Mouse (Mus musculus) heart, embryonic 11.5 days (tissue): ENCODE measurements around the gene Ubiad1. TPM values are rescaled to one million over a fixed set of nuclear protein-coding genes. Genes with fewer than 3 reads are reported as not detected.

Experiments
- ATAC-seq: fragments of 200-750 bp; cut with Nextera tagmentation; replicated peaks from 2 replicates; pipeline ENCODE4 v1.8.0; 2017; ENCODE audit warnings: moderate library complexity; ENCODE audit not compliant: insufficient number of reproducible peaks, low FRiP score, low TSS enrichment
- H3K27ac ChIP-seq: fragments of 300-500 bp; sonication (generic); 2 replicates; pipeline ENCODE4 v1.5.1; 2014; ENCODE audit warnings: mild to moderate bottlenecking, low read depth, low read length
- H3K27me3 ChIP-seq: fragments of 300-500 bp; sonication (generic); 2 replicates; pipeline ENCODE4 v1.6.1; 2014; ENCODE audit warnings: mild to moderate bottlenecking, low read length, mixed read lengths; ENCODE audit not compliant: control insufficient read depth, insufficient read depth
- H3K36me3 ChIP-seq: fragments of 300-500 bp; sonication (generic); 2 replicates; pipeline ENCODE4 v1.6.1; 2014; ENCODE audit warnings: mild to moderate bottlenecking, low read length, moderate library complexity, mixed read lengths; ENCODE audit not compliant: control insufficient read depth, insufficient read depth
- H3K4me1 ChIP-seq: fragments of 300-500 bp; sonication (generic); 2 replicates; pipeline ENCODE4 v1.6.1; 2014; ENCODE audit warnings: low read length; ENCODE audit not compliant: control insufficient read depth, insufficient read depth
- H3K4me2 ChIP-seq: fragments of 300-500 bp; sonication (generic); 2 replicates; pipeline ENCODE4 v1.6.1; 2014; ENCODE audit warnings: mild to moderate bottlenecking, moderate library complexity
- H3K4me3 ChIP-seq: fragments of 300-500 bp; sonication (generic); 2 replicates; pipeline ENCODE4 v1.5.1; 2014; ENCODE audit warnings: low read depth, low read length
- H3K9ac ChIP-seq: fragments of 300-500 bp; sonication (generic); 2 replicates; pipeline ENCODE4 v1.6.1; 2014; ENCODE audit warnings: mild to moderate bottlenecking, low read depth, low read length, moderate library complexity
- H3K9me3 ChIP-seq: fragments of 300-500 bp; sonication (generic); replicated peaks from 2 replicates; pipeline ENCODE4 v1.6.1; 2016; ENCODE audit warnings: low read length; ENCODE audit not compliant: control insufficient read depth
- WGBS: fragments of 180-500 bp; shearing (Covaris S2); extraction: QIAGEN DNeasy Blood & Tissue Kit; methylation state at CpG from one replicate; pipeline ENCODE4 v1.1.7; 2014; ENCODE audit not compliant: insufficient replicate concordance; 5-methylcytosine and 5-hydroxymethylcytosine counted together
- polyA plus RNA-seq: library from polyadenylated mRNA; unstranded; fragments of >200 nt; fragmentation: Nextera tagmentation; extraction: Ambion mirVana; gene quantifications from 2 replicates; pipeline ENCODE4 v1.2.1, GENCODE M21; 2014

Ubiad1 gene
- polyA plus RNA-seq, 1 experiment from 2014 or later = 16.2 TPM

DNA sequence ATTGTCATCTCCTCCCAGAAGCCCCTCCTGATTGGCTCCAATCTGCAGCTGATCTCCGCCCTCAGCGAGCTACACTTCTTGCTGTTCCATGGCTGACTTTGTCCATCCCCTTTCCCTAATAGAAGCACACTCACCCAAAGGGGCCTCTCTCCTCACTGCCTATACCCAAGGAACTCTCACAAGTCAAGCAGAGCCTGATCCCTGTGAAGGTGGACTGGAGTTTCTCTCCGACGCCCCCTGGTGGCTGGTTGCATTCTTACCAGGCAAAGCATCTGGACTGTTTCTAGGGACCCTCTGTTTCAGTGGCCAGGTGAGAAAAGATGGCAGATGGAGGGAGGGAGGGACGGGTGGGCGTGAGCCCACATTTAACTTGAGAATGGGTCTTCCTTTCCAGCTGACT is 14.9 kb downstream of the Ubiad1 start:
- no peaks in the 10 kb centered on the region for H3K9me3 ChIP-seq
- H3K4me1 ChIP-seq = peaks cover 6% of the 10 kb centered on the region; the same call in 1 of the 2 replicates
- 31% methylated on average over 6 of the region's 6 CpGs for WGBS
- H3K36me3 ChIP-seq = no peaks in the 10 kb centered on the region
- no peak overlapping the region for H3K4me3 ChIP-seq
- no peaks in the 10 kb centered on the region for H3K27me3 ChIP-seq
- peak; percentile 27; the same call in 1 of the 2 replicates for ATAC-seq
- H3K9ac ChIP-seq = no peak overlapping the region
- H3K4me2 ChIP-seq = no peak overlapping the region
- H3K27ac ChIP-seq = no peak overlapping the region

GRCm38 (mm10) chr4:148429121-148429520 is 15.4 kb downstream of the Ubiad1 start:
- Histone ChIP-seq H3K9me3 (no peaks in the 10 kb centered on the region), H3K4me3 (no peak overlapping the region), H3K4me1 (peaks cover 6% of the 10 kb centered on the region; the same call in 1 of the 2 replicates), H3K4me2 (no peak overlapping the region), H3K27me3 (no peaks in the 10 kb centered on the region), H3K36me3 (no peaks in the 10 kb centered on the region), H3K27ac (no peak overlapping the region), H3K9ac (no peak overlapping the region)
- ATAC-seq = no peak
- 77% methylated on average over 11 of the region's 11 CpGs for WGBS

- ATAC-seq = no peak
These were observed 16.0 kb downstream of the Ubiad1 start for GRCm38 (mm10) chr4:148428544-148428943.

GRCm38 (mm10) chr4:148426950-148427850 is 17.4 kb downstream of the Ubiad1 start:
- no peak overlapping the region for H3K4me3 ChIP-seq

More at GRCm38 (mm10) chr4:148428544-148428943, 16.0 kb downstream of the Ubiad1 start:
- H3K9me3 ChIP-seq = no peaks in the 10 kb centered on the region
- 67% methylated on average over 5 of the region's 5 CpGs for WGBS
- peaks cover 4% of the 10 kb centered on the region; the same call in 1 of the 2 replicates for H3K4me1 ChIP-seq
- H3K27me3 ChIP-seq = no peaks in the 10 kb centered on the region
- H3K27ac ChIP-seq = no peak overlapping the region
- H3K9ac ChIP-seq = no peak overlapping the region
- no peak overlapping the region for H3K4me2 ChIP-seq
- H3K4me3 ChIP-seq = no peak overlapping the region
- no peaks in the 10 kb centered on the region for H3K36me3 ChIP-seq

DNA sequence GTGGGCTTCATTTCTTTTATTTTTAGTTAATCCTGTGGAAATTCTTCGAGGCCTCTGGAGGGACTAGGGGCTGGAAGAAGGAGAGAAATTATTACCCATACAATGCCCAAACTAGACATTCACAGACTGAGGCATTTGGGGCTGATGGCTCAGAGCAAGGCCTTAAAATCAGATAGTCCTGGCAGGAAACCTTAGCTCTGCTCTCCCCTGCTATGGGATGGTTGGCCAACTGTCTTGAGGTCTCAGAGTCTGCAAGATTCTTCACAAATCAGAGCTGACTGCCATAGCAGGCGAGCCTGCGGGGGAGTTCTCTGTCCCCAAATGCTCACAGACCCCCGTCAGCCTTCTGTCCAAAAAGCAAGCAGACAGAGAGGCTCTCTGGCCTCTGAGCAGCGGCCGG is 27.0 kb downstream of the Ubiad1 start:
- H3K4me2 ChIP-seq = no peak overlapping the region
- WGBS = 64% methylated on average over 6 of the region's 6 CpGs
- no peak overlapping the region for H3K4me3 ChIP-seq
- peaks cover 34% of the 10 kb centered on the region for H3K27me3 ChIP-seq
- no peaks in the 10 kb centered on the region for H3K9me3 ChIP-seq
- ATAC-seq = no peak
- H3K4me1 ChIP-seq = no peaks in the 10 kb centered on the region
- H3K36me3 ChIP-seq = no peaks in the 10 kb centered on the region
- H3K27ac ChIP-seq = no peak overlapping the region
- no peak overlapping the region for H3K9ac ChIP-seq

More at GRCm38 (mm10) chr4:148426950-148427850, 17.4 kb downstream of the Ubiad1 start:
- H3K27me3 ChIP-seq = no peaks in the 10 kb centered on the region
- H3K27ac ChIP-seq = no peak overlapping the region
- no peak overlapping the region for H3K9ac ChIP-seq
- ATAC-seq = no peak
- no peaks in the 10 kb centered on the region for H3K36me3 ChIP-seq
- 76% methylated on average over 10 of the region's 10 CpGs for WGBS
- H3K4me1 ChIP-seq = no peaks in the 10 kb centered on the region
- no peaks in the 10 kb centered on the region for H3K9me3 ChIP-seq
- no peak overlapping the region for H3K4me2 ChIP-seq

GRCm38 (mm10) chr4:148417074-148417526 is 27.5 kb downstream of the Ubiad1 start:
- peaks cover 34% of the 10 kb centered on the region for H3K27me3 ChIP-seq
- no peak overlapping the region for H3K4me2 ChIP-seq
- WGBS = 23% methylated on average over 11 of the region's 11 CpGs
- no peaks in the 10 kb centered on the region for H3K4me1 ChIP-seq
- H3K36me3 ChIP-seq = no peaks in the 10 kb centered on the region
- no peak for ATAC-seq
- no peaks in the 10 kb centered on the region for H3K9me3 ChIP-seq
- H3K9ac ChIP-seq = no peak overlapping the region
- H3K4me3 ChIP-seq = no peak overlapping the region
- H3K27ac ChIP-seq = no peak overlapping the region

DNA sequence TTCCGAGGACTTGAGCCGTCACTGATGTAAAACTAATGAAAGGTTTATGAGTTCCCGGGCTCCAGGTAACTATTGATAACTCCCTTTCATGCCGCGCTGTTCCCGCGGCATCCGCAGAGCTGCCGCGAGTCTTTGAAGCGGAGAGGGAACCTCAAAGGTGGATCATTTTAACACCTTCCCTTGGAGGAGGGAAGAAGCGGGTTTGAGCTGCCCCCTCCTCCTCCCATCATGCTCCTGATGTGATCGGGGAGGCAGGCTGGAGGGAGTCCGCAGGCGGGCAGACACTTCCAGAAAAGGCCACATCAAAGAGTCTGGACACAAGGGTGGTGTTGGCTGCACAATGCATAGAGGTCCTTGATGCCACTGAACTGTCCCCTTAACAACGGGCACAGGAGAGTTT is 29.0 kb downstream of the Ubiad1 start:
- Histone ChIP-seq H3K9me3 (no peaks in the 10 kb centered on the region), H3K4me1 (no peaks in the 10 kb centered on the region), H3K4me2 (peak overlapping the region; percentile 29; the same call in 1 of the 2 replicates), H3K27me3 (peaks cover 34% of the 10 kb centered on the region), H3K36me3 (no peaks in the 10 kb centered on the region), H3K27ac (no peak overlapping the region), H3K9ac (no peak overlapping the region), H3K4me3 (no peak overlapping the region)
- ATAC-seq = no peak
- WGBS = 7% methylated on average over 16 of the region's 16 CpGs

GRCm38 (mm10) chr4:148408256-148408975 is 36.2 kb downstream of the Ubiad1 start:
- H3K27ac ChIP-seq = no peak overlapping the region
- H3K9ac ChIP-seq = no peak overlapping the region
- no peak overlapping the region for H3K4me3 ChIP-seq
- ATAC-seq = no peak
- H3K4me2 ChIP-seq = no peak overlapping the region
- H3K4me1 ChIP-seq = 0 out of 2 replicates have a peak, but pooled peaks cover 5% of the 10 kb centered on the region
- H3K9me3 ChIP-seq = no peaks in the 10 kb centered on the region
- 66% methylated on average over 10 of the region's 10 CpGs for WGBS
- H3K36me3 ChIP-seq = no peaks in the 10 kb centered on the region
- H3K27me3 ChIP-seq = peaks cover 45% of the 10 kb centered on the region
